16 mouse cellular contexts compared by ENCODE assay signal in the genomic region with DNA sequence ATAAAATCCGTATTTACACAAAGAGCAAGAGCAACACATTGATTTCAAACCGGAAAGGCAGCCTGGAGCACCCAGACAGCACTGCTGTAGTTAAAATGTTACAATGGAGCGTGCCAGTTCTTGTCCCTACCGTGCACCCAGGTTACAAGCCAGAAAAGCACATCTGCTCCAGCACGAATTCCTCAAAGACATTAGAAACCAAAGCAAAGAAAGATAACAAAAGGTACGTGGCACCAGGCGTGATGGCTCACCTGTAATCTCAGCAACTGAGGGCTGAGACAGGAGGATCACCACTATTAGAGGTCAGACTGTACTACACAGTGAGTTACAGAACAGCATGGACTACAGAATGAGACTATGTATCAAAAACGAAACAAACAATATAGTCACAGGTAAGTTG. TPM values are rescaled to one million over a fixed set of nuclear protein-coding genes. Genes with fewer than 3 reads are reported as not detected.
DNase-seq lines count a peak whose midpoint lies in the region; ATAC-seq and TF ChIP-seq lines count a peak whose summit lies in the region.
"Had no signal": no experiment of that assay in that cellular context is flagged by ENCODE, and none has a peak within 500 bp of the region (broad histone marks: within the 10 kb centered on the region; RNA-seq: fewer than 3 reads in every experiment).

No protein-coding gene starts in this region.

- TF ChIP-seq CTCF in midbrain, postnatal 0 days (IDR thresholded peaks at IDR 0.05), result no peak

- no peak for ATAC-seq in hindbrain, embryonic 11.5 days (ENCODE audit: low FRiP score)
- ATAC-seq in midbrain, embryonic 13.5 days, result no peak
- ATAC-seq in midbrain, postnatal 0 days (ENCODE audit: low FRiP score), result no peak
- no peak for ATAC-seq in hindbrain, embryonic 14.5 days (ENCODE audit: low FRiP score)
- no peak for ATAC-seq in neural tube, embryonic 12.5 days (ENCODE audit: low FRiP score, low read depth)

- no peak overlapping the region for H3K27ac ChIP-seq in hindbrain, embryonic 10.5 days
- no peak overlapping the region for H3K27ac ChIP-seq in hindbrain, embryonic 11.5 days (ENCODE audit: low read depth, low read length)
- no peak overlapping the region for H3K27ac ChIP-seq in midbrain, embryonic 13.5 days
- no peak overlapping the region for H3K27ac ChIP-seq in midbrain, postnatal 0 days (ENCODE audit: low read depth, low read length)
- no peak overlapping the region for H3K27ac ChIP-seq in hindbrain, embryonic 14.5 days
- H3K27ac ChIP-seq in neural tube, embryonic 12.5 days, result no peak overlapping the region
- H3K27ac ChIP-seq: liver, embryonic 13.5 days had no signal

- H3K4me3 ChIP-seq in hindbrain, embryonic 10.5 days, result peak overlapping the region; percentile 20
- no peak overlapping the region for H3K4me3 ChIP-seq in hindbrain, embryonic 11.5 days (ENCODE audit: low read depth, low read length)
- H3K4me3 ChIP-seq in midbrain, embryonic 13.5 days (replicated peaks), result peak overlapping the region; percentile 4; the same call in 1 of the 2 replicates
- H3K4me3 ChIP-seq in midbrain, postnatal 0 days (ENCODE audit: low read depth, low read length), result no peak overlapping the region
- H3K4me3 ChIP-seq in hindbrain, embryonic 14.5 days (replicated peaks; ENCODE audit: low read length), result no peak overlapping the region
- H3K4me3 ChIP-seq in neural tube, embryonic 12.5 days, result no peak overlapping the region
- H3K4me3 ChIP-seq: liver, embryonic 13.5 days had no signal

- H3K4me1 ChIP-seq in hindbrain, embryonic 10.5 days (replicated peaks), result peaks cover 33% of the 10 kb centered on the region
- H3K4me1 ChIP-seq in hindbrain, embryonic 11.5 days (replicated peaks; ENCODE audit: control insufficient read depth, insufficient read depth, low read length), result no peaks in the 10 kb centered on the region
- peaks cover 54% of the 10 kb centered on the region for H3K4me1 ChIP-seq in midbrain, embryonic 13.5 days (replicated peaks)
- H3K4me1 ChIP-seq in midbrain, postnatal 0 days (ENCODE audit: insufficient read depth, low read length), result peaks cover 18% of the 10 kb centered on the region
- peaks cover 34% of the 10 kb centered on the region for H3K4me1 ChIP-seq in hindbrain, embryonic 14.5 days (replicated peaks; ENCODE audit: control insufficient read depth, insufficient read depth, low read length)
- peaks cover 30% of the 10 kb centered on the region for H3K4me1 ChIP-seq in neural tube, embryonic 12.5 days

- DNase-seq in hindbrain, embryonic 10.5 days (ENCODE audit: low spot score), result no peak
- no peak for DNase-seq in hindbrain, embryonic 11.5 days (ENCODE audit: low spot score)
- no peak for DNase-seq in midbrain, postnatal 0 days (ENCODE audit: low spot score)
- DNase-seq in hindbrain, embryonic 14.5 days (ENCODE audit: low spot score), result no peak
- DNase-seq in cerebellum, adult 9-11 months, result no peak
- DNase-seq: cerebellum, adult 11 months; heart, postnatal 14 days; kidney, adult 8-10 months; liver, embryonic 13.5 days; lung, postnatal 14 days; retina, postnatal 1 day; thymus, postnatal 14 days had no signal

- no peaks in the 10 kb centered on the region for H3K9me3 ChIP-seq in hindbrain, embryonic 10.5 days
- no peaks in the 10 kb centered on the region for H3K9me3 ChIP-seq in hindbrain, embryonic 11.5 days (ENCODE audit: control insufficient read depth, low read length)
- no peaks in the 10 kb centered on the region for H3K9me3 ChIP-seq in midbrain, embryonic 13.5 days
- H3K9me3 ChIP-seq in midbrain, postnatal 0 days (ENCODE audit: low read length), result no peaks in the 10 kb centered on the region
- H3K9me3 ChIP-seq in hindbrain, embryonic 14.5 days (ENCODE audit: control insufficient read depth, low read length), result no peaks in the 10 kb centered on the region
- H3K9me3 ChIP-seq in neural tube, embryonic 12.5 days, result no peaks in the 10 kb centered on the region
- H3K9me3 ChIP-seq: liver, embryonic 13.5 days had no signal

- peaks cover 63% of the 10 kb centered on the region for H3K36me3 ChIP-seq in hindbrain, embryonic 10.5 days
- H3K36me3 ChIP-seq in hindbrain, embryonic 11.5 days (ENCODE audit: control insufficient read depth, insufficient read depth, low read length), result peaks cover 3% of the 10 kb centered on the region
- H3K36me3 ChIP-seq in midbrain, embryonic 13.5 days, result peaks cover 54% of the 10 kb centered on the region
- peaks cover 11% of the 10 kb centered on the region for H3K36me3 ChIP-seq in midbrain, postnatal 0 days (ENCODE audit: insufficient read depth, low read length)
- peaks cover 51% of the 10 kb centered on the region for H3K36me3 ChIP-seq in hindbrain, embryonic 14.5 days (replicated peaks; ENCODE audit: control insufficient read depth, insufficient read depth)
- H3K36me3 ChIP-seq in neural tube, embryonic 12.5 days, result peaks cover 30% of the 10 kb centered on the region

- no peak overlapping the region for H3K4me2 ChIP-seq in hindbrain, embryonic 11.5 days (replicated peaks; ENCODE audit: low read depth, low read length)
- H3K4me2 ChIP-seq in midbrain, embryonic 13.5 days (replicated peaks), result peak overlapping the region; percentile 79
- no peak overlapping the region for H3K4me2 ChIP-seq in midbrain, postnatal 0 days (ENCODE audit: low read depth, low read length, poor library complexity, severe bottlenecking)
- H3K4me2 ChIP-seq in hindbrain, embryonic 14.5 days (replicated peaks), result peak overlapping the region; percentile 64; the same call in 1 of the 2 replicates
- peak overlapping the region; percentile 64 for H3K4me2 ChIP-seq in neural tube, embryonic 12.5 days (replicated peaks)
- H3K4me2 ChIP-seq: liver, embryonic 13.5 days had no signal

- H3K9ac ChIP-seq in hindbrain, embryonic 11.5 days (ENCODE audit: low read depth, low read length), result no peak overlapping the region
- H3K9ac ChIP-seq in midbrain, embryonic 13.5 days (replicated peaks), result peak overlapping the region; percentile 44; the same call in 1 of the 2 replicates
- no peak overlapping the region for H3K9ac ChIP-seq in midbrain, postnatal 0 days (replicated peaks; ENCODE audit: low read length, poor library complexity, severe bottlenecking)
- no peak overlapping the region for H3K9ac ChIP-seq in hindbrain, embryonic 14.5 days
- H3K9ac ChIP-seq in neural tube, embryonic 12.5 days, result no peak overlapping the region
- H3K9ac ChIP-seq: liver, embryonic 13.5 days had no signal

- no peaks in the 10 kb centered on the region for H3K27me3 ChIP-seq in hindbrain, embryonic 10.5 days (ENCODE audit: insufficient read depth, poor library complexity, severe bottlenecking)
- no peaks in the 10 kb centered on the region for H3K27me3 ChIP-seq in hindbrain, embryonic 11.5 days (ENCODE audit: control insufficient read depth, insufficient read depth, low read length)
- no peaks in the 10 kb centered on the region for H3K27me3 ChIP-seq in midbrain, embryonic 13.5 days
- no peaks in the 10 kb centered on the region for H3K27me3 ChIP-seq in midbrain, postnatal 0 days (ENCODE audit: insufficient read depth, low read length)
- no peaks in the 10 kb centered on the region for H3K27me3 ChIP-seq in hindbrain, embryonic 14.5 days (ENCODE audit: control insufficient read depth, insufficient read depth, low read length)
- H3K27me3 ChIP-seq in neural tube, embryonic 12.5 days (replicated peaks), result no peaks in the 10 kb centered on the region
- H3K27me3 ChIP-seq: liver, embryonic 13.5 days had no signal

- 87% methylated on average over 8 of the region's 8 CpGs for WGBS in hindbrain, embryonic 10.5 days
- 84% methylated on average over 8 of the region's 8 CpGs for WGBS in hindbrain, embryonic 11.5 days
- WGBS in midbrain, embryonic 13.5 days, result 79% methylated on average over 8 of the region's 8 CpGs
- 72% methylated on average over 8 of the region's 8 CpGs for WGBS in midbrain, postnatal 0 days
- WGBS in hindbrain, embryonic 14.5 days, result 71% methylated on average over 8 of the region's 8 CpGs
- WGBS in neural tube, embryonic 12.5 days, result 69% methylated on average over 8 of the region's 8 CpGs

RNA-seq across cellular contexts. Expression of gene Trp53bp1, which starts 2.8 kb away (rescaled TPM):
- 121 and 123 TPM in 2 replicates for polyA plus RNA-seq in hindbrain, embryonic 10.5 days (2016; fragmentation: Nextera tagmentation; extraction: Ambion mirVana)
- polyA plus RNA-seq in hindbrain, embryonic 11.5 days (2014; fragmentation: Nextera tagmentation; extraction: Ambion mirVana), result 132 and 164 TPM in 2 replicates
- 212 and 229 TPM in 2 replicates for polyA plus RNA-seq in midbrain, embryonic 13.5 days (2015; fragmentation: Nextera tagmentation; extraction: Ambion mirVana)
- total RNA-seq in midbrain, postnatal 0 days (2014; rRNA removed), result 262 and 292 TPM in 2 replicates
- polyA plus RNA-seq in midbrain, postnatal 0 days (2015; fragmentation: Nextera tagmentation; extraction: Ambion mirVana), result 90.3 and 93.3 TPM in 2 replicates
- 165 and 170 TPM in 2 replicates for polyA plus RNA-seq in hindbrain, embryonic 14.5 days (2014; fragmentation: Nextera tagmentation; extraction: Ambion mirVana)
- polyA plus RNA-seq in neural tube, embryonic 12.5 days (2016; fragmentation: Nextera tagmentation; extraction: Ambion mirVana), result 177 and 178 TPM in 2 replicates

RNA-seq across cellular contexts. Expression of gene Map1a, which starts 21.0 kb away (rescaled TPM):
- polyA plus RNA-seq in hindbrain, embryonic 10.5 days (2016; fragmentation: Nextera tagmentation; extraction: Ambion mirVana), result 11.7 and 15.0 TPM in 2 replicates
- polyA plus RNA-seq in hindbrain, embryonic 11.5 days (2014; fragmentation: Nextera tagmentation; extraction: Ambion mirVana), result 14.9 and 20.8 TPM in 2 replicates
- polyA plus RNA-seq in midbrain, embryonic 13.5 days (2015; fragmentation: Nextera tagmentation; extraction: Ambion mirVana), result 18.1 and 20.6 TPM in 2 replicates
- total RNA-seq in midbrain, postnatal 0 days (2014; rRNA removed), result 137 and 154 TPM in 2 replicates
- 48.1 and 49.4 TPM in 2 replicates for polyA plus RNA-seq in midbrain, postnatal 0 days (2015; fragmentation: Nextera tagmentation; extraction: Ambion mirVana)
- polyA plus RNA-seq in hindbrain, embryonic 14.5 days (2014; fragmentation: Nextera tagmentation; extraction: Ambion mirVana), result 50.1 and 57.2 TPM in 2 replicates
- polyA plus RNA-seq in neural tube, embryonic 12.5 days (2016; fragmentation: Nextera tagmentation; extraction: Ambion mirVana), result 10.3 and 12.6 TPM in 2 replicates
- total RNA-seq: megakaryocyte-erythroid progenitor cell, adult 5-6 weeks; neutrophil, adult 5-6 weeks had no signal

Comparison
In these comparisons a context has a peak if more than half of its experiments do, and no peak if none do; other contexts are left out.
1. H3K4me3 ChIP-seq: peak in hindbrain, embryonic 10.5 days (single experiment) and midbrain, embryonic 13.5 days (single experiment); none in hindbrain, embryonic 11.5 days (single experiment), midbrain, postnatal 0 days (single experiment), hindbrain, embryonic 14.5 days (single experiment) and neural tube, embryonic 12.5 days (single experiment).
2. H3K4me2 ChIP-seq: peak in midbrain, embryonic 13.5 days (single experiment), hindbrain, embryonic 14.5 days (single experiment) and neural tube, embryonic 12.5 days (single experiment); none in hindbrain, embryonic 11.5 days (single experiment) and midbrain, postnatal 0 days (single experiment).